Mouse (Mus musculus) ovary, postnatal 36 days (tissue): ENCODE results near the gene H2-Q6.
"Not testable (repeated sequence)": the region's sequence is repeated elsewhere in the genome, so short reads cannot be mapped to it uniquely, and the experiment has no call there.

Source experiments
- DNase-seq: peaks from one replicate; pipeline ENCODE4 v3.0.0; 2022; ENCODE audit warnings: low spot score, mixed read lengths

Gene H2-Q6

DNA sequence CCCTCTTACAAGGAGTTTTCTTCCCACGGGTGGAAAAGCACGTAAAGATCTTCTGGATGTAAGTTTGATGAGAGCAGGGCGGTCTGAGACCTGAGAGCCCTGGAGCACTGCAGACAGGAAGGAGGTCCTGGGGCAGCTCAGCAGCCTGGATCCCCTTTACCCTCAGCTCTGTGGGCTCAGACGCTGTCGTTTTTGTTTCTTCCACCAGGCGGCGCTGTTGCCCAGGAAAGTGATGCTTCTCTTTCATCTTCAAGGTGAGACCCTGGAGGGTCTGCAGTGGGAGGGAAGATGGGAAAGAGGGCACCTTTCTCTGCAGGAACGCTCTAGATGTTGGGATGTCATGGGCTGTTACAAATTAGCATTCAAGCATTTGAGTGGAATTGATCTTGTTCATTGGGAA lies 10.2 kb downstream of the H2-Q6 start:
- peak; percentile 2 for DNase-seq

DNA sequence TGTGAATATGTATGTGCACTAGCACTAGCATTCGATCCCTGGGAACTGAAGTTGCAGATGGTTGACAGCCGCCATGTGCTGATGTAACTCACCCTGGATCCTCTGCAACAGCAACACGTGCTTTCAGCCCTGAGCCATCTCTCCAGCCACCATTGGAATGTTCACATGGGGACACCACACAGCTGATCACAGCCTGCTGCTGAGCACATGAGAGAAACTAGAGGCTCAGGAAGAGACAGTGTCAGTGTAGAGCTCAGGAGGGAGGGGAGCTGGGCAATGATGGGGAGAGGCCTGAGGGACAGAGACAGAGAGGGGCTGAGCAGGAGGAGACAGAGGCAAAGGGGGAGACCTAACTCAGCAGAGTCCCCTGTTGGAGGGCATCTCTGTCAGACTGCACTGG lies 10.9 kb downstream of the H2-Q6 start:
- not testable (repeated sequence) for DNase-seq

DNA sequence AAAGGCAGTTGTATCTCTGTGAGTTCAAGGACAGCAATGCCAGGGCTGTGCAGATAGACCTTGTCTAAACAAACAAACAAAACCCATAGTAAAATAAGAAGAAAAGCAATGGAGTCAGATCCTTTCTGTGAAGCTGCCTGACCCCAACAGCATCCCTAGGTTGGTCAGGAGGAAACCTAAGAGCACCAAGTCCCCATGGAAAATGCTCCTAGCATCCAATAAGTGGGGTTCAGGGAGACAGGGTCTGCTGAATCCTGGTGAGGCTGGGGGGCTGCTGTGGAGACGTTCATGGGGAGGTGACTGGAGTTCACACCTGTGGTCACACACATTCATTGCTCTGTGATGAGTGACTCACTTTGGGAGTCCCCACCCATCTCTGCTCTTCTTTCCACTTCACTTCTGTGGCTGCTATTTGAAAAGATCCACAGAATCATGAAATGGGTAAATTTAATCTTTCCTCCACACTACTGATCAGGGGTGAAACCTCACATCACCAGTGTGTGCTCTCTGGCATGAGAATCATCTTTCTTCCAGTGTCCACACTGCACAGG lies 12.8 kb downstream of the H2-Q6 start:
- DNase-seq, result not testable (repeated sequence)

DNA sequence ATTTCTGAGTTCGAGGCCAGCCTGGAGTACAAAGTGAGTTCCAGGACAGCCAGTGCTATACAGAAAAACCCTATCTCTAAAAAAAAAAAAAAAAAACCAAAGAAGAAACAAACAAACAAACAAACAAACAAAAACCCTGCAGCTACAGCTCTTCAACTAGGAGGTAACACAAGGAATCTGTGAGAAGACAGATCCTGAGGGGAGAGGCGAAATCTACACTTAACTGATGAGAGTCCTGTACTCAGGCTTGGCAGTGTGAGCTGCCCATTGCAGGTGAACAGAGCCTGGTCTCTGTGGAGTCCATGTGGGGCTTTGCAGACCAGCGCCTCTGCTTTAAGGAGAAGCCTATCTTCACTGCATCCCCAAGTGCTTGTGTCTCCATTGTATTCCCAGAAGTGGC lies 13.7 kb downstream of the H2-Q6 start:
- DNase-seq, result not testable (repeated sequence)

DNA sequence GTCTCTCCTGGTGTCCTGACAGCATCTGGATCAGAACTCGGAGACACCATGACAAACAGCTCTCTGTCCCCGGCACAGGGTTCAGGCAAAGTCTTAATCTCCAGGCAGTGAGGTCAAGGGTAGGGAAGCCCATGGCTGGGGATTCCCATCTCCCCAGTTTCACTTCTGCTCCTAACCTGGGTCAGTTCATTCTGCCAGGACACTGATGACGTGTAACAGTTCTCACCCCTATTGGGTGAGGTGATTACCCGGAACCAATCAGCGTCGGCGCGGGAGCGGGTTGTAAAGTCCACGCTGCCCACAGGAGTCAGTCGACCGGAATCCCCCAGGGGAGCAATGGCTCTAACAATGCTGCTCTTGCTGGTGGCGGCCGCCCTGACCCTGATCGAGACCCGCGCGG lies 14.2 kb downstream of the H2-Q6 start, which contains the start of gene H2-Q7:
Gene H2-Q7 (plus strand): TSS at position 271 of the 400 bp plus-strand sequence.
- peak; percentile 49 for DNase-seq

DNA sequence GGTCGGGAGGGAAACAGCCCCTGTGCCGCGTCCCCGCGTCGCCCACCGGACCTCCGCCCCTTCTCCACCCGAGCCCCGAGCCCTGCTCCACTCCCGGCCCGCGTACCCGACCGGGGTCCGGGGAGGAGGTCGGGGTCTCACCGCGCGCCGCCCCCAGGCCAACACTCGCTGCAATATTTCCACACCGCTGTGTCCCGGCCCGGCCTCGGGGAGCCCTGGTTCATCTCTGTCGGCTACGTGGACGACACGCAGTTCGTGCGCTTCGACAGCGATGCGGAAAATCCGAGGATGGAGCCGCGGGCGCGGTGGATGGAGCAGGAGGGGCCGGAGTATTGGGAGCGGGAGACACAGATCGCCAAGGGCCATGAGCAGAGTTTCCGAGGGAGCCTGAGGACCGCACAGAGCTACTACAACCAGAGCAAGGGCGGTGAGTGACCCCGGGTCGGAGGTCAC lies 14.7 kb downstream of the H2-Q6 start:
- not testable (repeated sequence) for DNase-seq

DNA sequence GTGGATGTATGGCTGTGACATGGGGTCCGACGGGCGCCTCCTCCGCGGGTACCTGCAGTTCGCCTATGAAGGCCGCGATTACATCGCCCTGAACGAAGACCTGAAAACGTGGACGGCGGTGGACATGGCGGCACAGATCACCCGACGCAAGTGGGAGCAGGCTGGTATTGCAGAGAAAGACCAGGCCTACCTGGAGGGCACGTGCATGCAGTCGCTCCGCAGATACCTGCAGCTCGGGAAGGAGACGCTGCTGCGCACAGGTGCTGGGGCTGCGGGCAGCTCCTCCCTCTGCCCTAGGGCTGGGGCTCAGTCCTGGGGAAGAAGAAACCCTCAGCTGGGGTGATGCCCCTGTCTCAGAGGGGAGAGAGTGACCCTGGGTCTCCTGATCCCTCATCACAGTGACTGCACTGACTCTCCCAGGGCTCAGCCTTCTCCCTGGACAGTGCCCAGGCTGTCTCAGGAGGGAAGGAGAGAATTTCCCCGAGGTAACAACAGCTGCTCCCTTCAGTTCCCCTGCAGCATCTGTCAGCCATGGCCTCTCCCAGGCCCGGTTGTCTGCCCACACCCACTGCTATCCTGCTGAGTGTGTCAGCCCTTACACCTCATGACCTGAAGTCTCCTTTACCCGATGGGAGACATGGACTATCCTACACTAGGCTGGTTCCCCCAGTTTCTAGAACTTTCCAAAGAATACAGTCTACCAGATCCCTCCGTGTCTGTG lies 15.4 kb downstream of the H2-Q6 start:
- DNase-seq, result not testable (repeated sequence)

DNA sequence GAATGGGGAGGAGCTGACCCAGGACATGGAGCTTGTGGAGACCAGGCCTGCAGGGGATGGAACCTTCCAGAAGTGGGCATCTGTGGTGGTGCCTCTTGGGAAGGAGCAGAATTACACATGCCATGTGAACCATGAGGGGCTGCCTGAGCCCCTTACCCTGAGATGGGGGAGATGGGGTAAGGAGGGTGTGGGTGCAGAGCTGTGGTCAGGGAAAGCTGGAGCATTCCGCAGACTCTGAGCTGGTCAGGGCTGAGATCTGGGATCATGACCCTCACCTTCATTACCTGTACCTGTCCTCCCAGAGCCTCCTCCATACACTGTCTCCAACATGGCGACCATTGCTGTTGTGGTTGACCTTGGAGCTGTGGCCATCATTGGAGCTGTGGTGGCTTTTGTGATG lies 17.7 kb downstream of the H2-Q6 start:
- DNase-seq, result not testable (repeated sequence)

DNA sequence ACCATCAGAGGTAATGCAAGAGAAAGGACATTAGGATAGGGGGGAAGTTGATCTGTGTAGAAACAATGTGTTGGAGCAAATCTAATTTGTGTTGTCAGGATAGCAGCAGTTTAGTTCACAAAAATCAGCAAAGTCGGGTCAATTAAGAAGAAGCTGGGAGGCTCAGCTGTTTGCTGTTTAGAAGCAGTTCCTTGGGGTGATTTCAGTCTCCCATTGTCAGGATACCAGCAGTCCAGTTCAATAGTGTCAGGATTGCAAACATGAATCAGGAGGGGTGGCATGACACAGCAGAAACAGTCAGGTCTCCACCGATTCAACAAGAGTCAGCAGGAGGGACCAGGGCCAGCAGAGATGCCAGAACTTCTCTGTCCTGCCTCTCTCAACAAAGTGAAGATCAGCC lies 19.9 kb downstream of the H2-Q6 start:
- not testable (repeated sequence) for DNase-seq

DNA sequence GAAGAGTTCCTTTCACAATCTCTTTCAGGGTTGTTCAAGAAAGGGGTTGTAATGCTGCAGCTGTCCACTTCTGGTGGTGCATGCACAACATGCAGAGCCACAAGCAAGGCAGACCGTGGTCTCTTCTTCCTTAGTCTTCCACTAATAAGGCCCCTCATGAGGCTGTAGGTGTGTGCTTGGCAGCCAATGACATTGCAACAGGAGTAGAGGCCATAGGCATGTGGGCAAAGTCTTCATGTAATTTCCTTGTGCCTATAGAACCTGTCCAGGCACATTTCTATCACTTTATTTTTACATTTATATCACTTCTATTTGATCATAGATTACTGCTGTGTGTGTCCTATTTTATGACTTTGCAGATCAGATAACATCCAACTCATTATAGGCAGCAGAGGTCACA lies 33.6 kb downstream of the H2-Q6 start:
- DNase-seq, result not testable (repeated sequence)

DNA sequence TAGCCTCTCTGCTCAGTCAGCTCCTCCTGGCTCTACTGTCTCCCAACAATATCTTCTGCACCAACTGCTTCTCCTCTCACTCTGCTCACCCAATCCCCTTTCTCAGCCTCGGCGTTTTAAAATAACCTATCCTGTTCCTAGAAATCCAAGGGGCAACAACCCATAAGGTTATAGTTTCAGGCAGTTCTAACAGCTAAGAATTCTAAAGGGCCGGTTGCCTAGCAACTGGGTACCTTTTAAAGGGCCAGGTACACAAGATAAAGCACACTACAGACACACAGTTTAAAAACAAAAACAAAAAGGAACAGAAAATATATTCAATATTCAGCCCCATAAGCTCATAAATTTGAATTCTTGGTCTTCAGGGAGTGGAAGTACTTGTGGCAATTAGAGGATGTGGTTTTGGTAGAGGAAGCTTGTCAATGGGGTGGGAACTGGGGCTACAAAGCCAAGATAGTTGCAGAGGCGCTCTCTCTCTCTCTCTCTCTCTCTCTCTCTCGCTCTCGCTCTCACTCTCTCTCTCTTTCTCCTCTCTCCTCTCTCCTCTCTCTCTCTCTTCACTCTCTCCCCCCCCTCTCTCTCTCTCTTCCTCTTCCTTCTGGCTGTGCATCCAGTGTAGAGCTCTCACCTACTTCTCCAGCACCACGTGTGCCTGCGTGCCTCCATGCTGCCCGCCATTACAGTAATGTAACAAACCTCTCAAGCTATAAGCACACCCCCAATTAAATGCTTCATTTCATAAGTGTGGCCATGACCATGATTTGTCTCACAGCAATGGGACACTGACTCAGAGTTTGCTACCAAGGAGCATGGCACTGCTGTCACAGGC lies 36.1 kb downstream of the H2-Q6 start:
- DNase-seq, result not testable (repeated sequence)

DNA sequence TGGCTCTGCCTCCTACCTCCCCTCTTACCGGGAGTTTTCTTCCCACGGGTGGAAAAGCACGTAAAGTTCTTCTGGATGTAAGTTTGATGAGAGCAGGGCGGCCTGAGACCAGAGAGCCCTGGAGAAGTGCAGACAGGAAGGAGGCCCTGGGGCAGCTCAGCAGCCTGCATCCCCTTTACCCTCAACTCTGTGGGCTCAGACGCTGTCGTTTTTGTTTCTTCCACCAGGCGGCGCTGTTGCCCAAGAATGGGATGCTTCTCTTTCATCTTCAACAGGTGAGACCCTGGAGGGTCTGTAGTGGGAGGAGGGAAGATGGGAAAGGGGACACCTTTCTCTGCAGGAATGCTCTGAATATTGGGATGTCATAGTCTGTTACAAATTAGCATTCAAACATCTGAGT lies 41.0 kb downstream of the H2-Q6 start:
- DNase-seq, result not testable (repeated sequence)

DNA sequence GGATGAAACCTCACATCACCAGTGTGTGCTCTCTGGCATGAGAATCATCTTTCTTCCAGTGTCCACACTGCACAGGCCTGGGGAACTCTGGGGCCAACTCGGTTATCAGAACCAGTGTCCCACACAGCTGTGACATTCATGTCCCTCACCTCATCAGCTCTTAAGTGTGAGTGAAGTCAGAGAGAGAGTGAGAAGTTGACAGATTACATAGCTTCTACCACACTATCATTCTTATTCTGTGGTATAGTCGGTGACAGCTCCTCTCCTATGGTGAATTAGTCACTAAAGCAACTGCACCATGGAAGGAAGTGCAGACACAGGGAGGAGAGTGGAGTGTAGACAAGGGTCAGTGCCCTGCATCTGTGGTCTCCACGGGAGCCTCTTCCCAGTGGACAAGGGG lies 44.3 kb downstream of the H2-Q6 start:
- not testable (repeated sequence) for DNase-seq

DNA sequence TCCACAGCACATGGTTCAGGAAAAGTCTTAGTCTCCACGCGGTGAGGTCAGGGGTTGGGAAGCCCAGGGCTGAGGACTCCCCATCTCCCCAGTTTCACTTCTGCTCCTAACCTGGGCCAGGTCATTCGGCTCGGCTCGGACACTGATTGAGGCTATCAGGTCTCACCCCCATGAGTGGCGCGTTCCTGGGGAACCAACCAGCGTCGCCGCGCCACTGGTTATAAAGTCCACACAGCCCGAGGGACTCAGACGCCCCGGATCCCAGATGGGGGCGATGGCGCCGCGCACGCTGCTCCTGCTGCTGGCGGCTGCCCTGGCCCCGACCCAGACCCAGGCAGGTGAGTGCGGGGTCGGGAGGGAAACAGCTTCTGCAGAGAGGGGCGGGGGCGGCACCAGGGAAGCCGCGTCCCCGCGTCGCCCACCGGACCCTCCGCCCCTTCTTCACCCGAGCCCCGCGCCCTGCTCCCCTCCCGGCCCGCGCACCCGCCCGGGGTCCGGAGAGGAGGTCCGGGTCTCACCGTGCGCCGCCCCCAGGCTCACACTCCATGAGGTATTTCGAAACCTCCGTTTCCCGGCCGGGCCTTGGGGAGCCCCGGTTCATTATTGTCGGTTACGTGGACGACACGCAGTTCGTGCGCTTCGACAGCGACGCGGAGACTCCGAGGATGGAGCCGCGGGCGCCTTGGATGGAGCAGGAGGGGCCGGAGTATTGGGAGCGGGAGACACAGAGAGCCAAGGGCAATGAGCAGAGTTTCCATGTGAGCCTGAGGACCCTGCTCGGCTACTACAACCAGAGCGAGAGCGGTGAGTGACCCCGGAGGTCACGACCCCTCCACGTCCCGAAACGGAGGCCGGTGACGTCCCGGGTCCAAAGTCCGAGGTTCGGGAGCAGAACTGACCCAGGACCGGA lies 45.4 kb downstream of the H2-Q6 start, which contains the start of gene H2-Q10:
Gene H2-Q10 (plus strand): TSS at position 248 of the 910 bp plus-strand sequence.
- no peak for DNase-seq
